Mouse (Mus musculus): Measurements from ENCODE around the gene Pecr. TPM values are rescaled to one million over a fixed set of nuclear protein-coding genes. Genes with fewer than 3 reads are reported as not detected.
"Not testable (repeated sequence)": the region's sequence is repeated elsewhere in the genome, so short reads cannot be mapped to it uniquely, and the experiment has no call there.

Pecr gene
- polyA plus RNA-seq, 1 experiment from 2014 or later, result 13.2 TPM

DNA sequence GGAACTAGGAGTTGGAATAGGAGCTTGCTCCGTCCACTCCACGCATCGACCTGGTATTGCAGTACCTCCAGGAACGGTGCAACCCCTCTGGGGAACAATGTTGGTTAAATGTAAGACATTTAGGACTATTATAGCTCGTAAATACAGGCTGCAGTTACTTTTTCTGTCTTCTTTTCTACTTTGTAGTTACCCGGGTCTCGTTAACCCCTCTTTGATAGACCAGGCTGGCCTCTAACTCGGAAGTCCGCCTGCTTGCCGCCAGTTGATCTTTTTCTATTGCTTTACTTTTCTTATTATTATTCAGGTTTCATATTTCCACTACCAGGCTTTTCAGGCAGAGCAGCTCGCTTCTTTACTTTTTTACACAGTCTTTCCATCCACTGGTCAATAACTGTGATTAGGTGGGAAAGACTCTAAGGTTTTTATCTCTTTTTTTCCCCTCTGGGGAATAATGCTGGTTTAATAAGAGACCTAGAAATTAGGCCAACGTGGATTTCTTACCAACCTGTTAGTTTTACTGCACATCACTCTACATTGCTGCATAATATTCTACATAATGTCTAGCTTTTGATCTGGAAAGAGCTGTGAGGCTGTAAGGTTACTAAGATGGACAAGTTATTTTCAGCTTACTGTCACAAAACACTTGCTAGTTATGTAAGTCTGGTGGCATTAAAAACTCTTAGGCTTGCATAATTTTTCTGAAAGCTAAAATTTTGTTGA is 39.6 kb downstream of the Pecr start:
- Histone ChIP-seq H3K4me1 (no peaks in the 10 kb centered on the region), H3K9me3 (replicated peaks) (no peaks in the 10 kb centered on the region), H3K4me2 (replicated peaks) (peak overlapping the region; percentile 61), H3K36me3 (no peaks in the 10 kb centered on the region), H3K4me3 (peak overlapping the region; percentile 46), H3K27ac (peak overlapping the region; percentile 97), H3K9ac (no peak overlapping the region), H3K27me3 (no peaks in the 10 kb centered on the region)
- WGBS, result under 1% methylated on average over 12 of the region's 12 CpGs
- ATAC-seq (ENCODE audit: low FRiP score), result peak; percentile 86

GRCm38 (mm10) chr1:72243656-72244316 is 40.3 kb downstream of the Pecr start:
- H3K9me3 ChIP-seq (replicated peaks), result no peaks in the 10 kb centered on the region
- H3K36me3 ChIP-seq, result no peaks in the 10 kb centered on the region
- H3K4me2 ChIP-seq (replicated peaks), result peak overlapping the region; percentile 61
- H3K9ac ChIP-seq, result peak overlapping the region; percentile 87
- ATAC-seq (ENCODE audit: low FRiP score), result peak; percentile 95
- H3K27ac ChIP-seq, result peak overlapping the region; percentile 97
- H3K4me1 ChIP-seq, result no peaks in the 10 kb centered on the region
- H3K4me3 ChIP-seq, result peak overlapping the region; percentile 46
- WGBS, result under 1% methylated on average over 47 of the region's 47 CpGs
- no peaks in the 10 kb centered on the region for H3K27me3 ChIP-seq

DNA sequence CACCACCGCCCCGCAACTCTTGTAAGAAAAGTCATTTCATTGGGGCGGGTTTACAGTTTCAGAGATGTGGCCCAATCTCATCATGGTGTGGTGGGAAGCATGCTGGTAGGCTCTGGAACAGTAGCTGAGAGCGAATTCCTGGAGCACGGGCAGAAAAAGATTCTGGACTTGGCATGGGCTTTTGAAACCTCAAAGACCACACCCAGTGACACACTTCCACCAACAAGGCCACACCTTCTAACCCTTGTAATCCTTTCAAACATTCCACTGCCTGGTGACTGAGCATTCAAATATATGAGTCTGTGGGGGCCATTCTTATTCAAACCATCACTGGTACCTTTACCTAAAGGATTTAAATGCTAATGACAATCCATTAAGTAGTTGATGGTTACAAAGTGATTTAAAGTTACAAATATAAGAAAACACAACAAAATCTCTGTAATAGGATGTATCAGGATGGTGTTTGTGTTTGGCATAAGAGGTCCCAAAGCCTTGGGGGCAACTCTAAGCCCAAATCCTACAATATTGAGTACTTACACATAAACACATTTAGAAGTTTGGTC is 41.5 kb downstream of the Pecr start:
- Histone ChIP-seq H3K4me1 (0 out of 2 replicates have a peak, but pooled peaks cover 5% of the 10 kb centered on the region), H3K36me3 (no peaks in the 10 kb centered on the region), H3K9me3 (replicated peaks) (no peaks in the 10 kb centered on the region), H3K4me2 (replicated peaks) (no peak overlapping the region), H3K27ac (no peak overlapping the region), H3K4me3 (no peak overlapping the region), H3K27me3 (0 out of 2 replicates have a peak, but pooled peaks cover 4% of the 10 kb centered on the region), H3K9ac (no peak overlapping the region)
- 82% methylated on average over 5 of the region's 5 CpGs for WGBS
- no peak for ATAC-seq (ENCODE audit: low FRiP score)

DNA sequence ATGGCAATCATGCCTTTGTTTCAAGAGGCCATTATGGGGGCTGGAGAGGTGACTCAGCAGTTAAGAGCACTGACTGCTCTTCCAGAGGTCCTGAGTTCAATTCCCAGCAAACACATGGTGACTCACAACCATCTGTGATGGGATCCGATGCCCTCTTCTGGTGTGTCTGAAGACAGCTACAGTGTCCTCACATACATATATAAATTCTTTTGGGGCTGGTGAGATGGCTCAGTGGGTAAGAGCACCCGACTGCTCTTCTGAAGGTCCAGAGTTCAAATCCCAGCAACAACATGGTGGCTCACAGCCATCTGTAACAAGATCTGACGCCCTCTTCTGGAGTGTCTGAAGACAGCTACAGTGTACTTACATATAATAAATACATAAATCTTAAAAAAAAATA is 45.0 kb downstream of the Pecr start:
- not testable (repeated sequence) for ATAC-seq (ENCODE audit: low FRiP score); H3K4me1 ChIP-seq; H3K36me3 ChIP-seq; H3K9ac ChIP-seq; H3K4me3 ChIP-seq; H3K9me3 ChIP-seq (replicated peaks); H3K27ac ChIP-seq; H3K4me2 ChIP-seq (replicated peaks)
- WGBS, result 89% methylated on average over 3 of the region's 3 CpGs
- peaks cover 12% of the 10 kb centered on the region for H3K27me3 ChIP-seq

- Histone ChIP-seq H3K27ac (no peak overlapping the region), H3K4me3 (no peak overlapping the region), H3K4me1 (0 out of 2 replicates have a peak, but pooled peaks cover 7% of the 10 kb centered on the region), H3K9me3 (replicated peaks) (no peaks in the 10 kb centered on the region), H3K4me2 (replicated peaks) (no peak overlapping the region), H3K9ac (no peak overlapping the region), H3K36me3 (no peaks in the 10 kb centered on the region), H3K27me3 (peaks cover 20% of the 10 kb centered on the region)
- 68% methylated on average over 10 of the region's 10 CpGs for WGBS
- ATAC-seq (ENCODE audit: low FRiP score), result no peak
These were observed 46.0 kb downstream of the Pecr start for GRCm38 (mm10) chr1:72238016-72238580.

- Histone ChIP-seq H3K27ac (no peak overlapping the region), H3K4me3 (peak overlapping the region; percentile 11; the same call in 1 of the 2 replicates), H3K9ac (no peak overlapping the region), H3K27me3 (peaks cover 20% of the 10 kb centered on the region), H3K36me3 (no peaks in the 10 kb centered on the region), H3K9me3 (replicated peaks) (no peaks in the 10 kb centered on the region), H3K4me2 (replicated peaks) (peak overlapping the region; percentile 43), H3K4me1 (0 out of 2 replicates have a peak, but pooled peaks cover 7% of the 10 kb centered on the region)
- 7% methylated on average over 13 of the region's 13 CpGs for WGBS
- ATAC-seq (ENCODE audit: low FRiP score), result no peak
These were observed 46.9 kb downstream of the Pecr start for GRCm38 (mm10) chr1:72237007-72237775.

DNA sequence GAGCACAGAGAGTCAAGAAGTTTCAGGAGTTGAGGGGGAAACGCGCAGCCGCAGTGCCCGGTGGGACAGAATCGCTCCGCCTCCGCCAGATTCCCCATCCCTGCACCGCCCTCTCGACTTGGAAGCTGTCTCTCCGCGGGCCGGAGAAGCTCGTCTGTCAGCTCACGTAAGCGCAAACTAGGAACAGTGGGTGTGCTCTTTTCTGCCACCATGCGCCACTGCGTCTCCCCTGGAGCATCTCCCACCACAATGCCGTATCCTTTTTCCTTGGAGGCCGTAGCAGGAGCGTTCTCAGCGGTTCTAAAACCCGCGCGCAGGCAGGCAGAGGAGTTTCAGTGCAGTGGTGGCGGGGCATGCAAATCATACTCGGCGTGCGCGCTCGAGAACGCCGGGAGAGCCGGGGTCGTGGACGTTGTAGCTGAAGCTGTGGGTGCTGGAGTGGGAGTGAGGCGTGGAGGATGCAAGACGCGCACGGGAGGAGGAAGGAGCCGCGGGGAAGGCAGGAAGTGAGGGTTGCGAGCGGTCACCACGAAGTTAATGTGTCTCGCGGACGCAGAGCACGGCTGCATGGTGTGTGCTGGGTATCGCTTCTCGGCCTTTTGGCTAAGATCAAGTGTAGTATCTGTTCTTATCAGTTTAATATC is 47.6 kb downstream of the Pecr start:
- peak overlapping the region; percentile 76 for H3K27ac ChIP-seq
- H3K9me3 ChIP-seq (replicated peaks); H3K36me3 ChIP-seq; H3K4me1 ChIP-seq: not testable (repeated sequence)
- peaks cover 20% of the 10 kb centered on the region for H3K27me3 ChIP-seq
- peak overlapping the region; percentile 63 for H3K9ac ChIP-seq
- WGBS, result under 1% methylated on average over 37 of the region's 50 CpGs
- H3K4me3 ChIP-seq, result peak overlapping the region; percentile 53
- peak; percentile 84 for ATAC-seq (ENCODE audit: low FRiP score)
- H3K4me2 ChIP-seq (replicated peaks), result peak overlapping the region; percentile 67

- WGBS, result 78% methylated on average over 10 of the region's 10 CpGs
- not testable (repeated sequence) for ATAC-seq (ENCODE audit: low FRiP score)
These were observed 51.5 kb downstream of the Pecr start for GRCm38 (mm10) chr1:72232592-72232991.

DNA sequence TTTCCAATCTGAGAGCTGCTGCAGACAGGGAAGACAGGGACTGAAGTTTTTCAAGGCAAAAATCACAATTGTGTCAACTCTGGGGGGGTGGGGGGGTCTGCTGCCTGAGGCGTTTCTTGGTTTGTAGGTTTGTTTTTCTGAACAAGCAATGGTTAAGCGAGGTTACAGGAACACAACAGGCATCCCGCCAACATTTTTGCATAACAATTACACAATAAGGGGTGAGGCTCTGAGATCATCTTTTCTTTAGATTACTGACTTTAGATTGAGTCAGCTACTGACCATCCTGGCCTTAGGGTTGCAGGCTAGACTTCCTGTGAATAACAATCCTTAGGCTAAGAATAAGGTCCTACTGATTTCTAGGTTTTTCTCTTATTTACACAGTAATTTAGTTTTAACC is 55.1 kb downstream of the Pecr start:
- 18% methylated on average over 3 of the region's 3 CpGs for WGBS
- Histone ChIP-seq H3K36me3 (no peaks in the 10 kb centered on the region), H3K9me3 (replicated peaks) (no peaks in the 10 kb centered on the region), H3K9ac (no peak overlapping the region), H3K4me1 (peaks cover 5% of the 10 kb centered on the region; the same call in 1 of the 2 replicates), H3K27ac (no peak overlapping the region), H3K4me2 (replicated peaks) (no peak overlapping the region), H3K4me3 (no peak overlapping the region), H3K27me3 (peaks cover 17% of the 10 kb centered on the region)
- no peak for ATAC-seq (ENCODE audit: low FRiP score)

More at GRCm38 (mm10) chr1:72232592-72232991, 51.5 kb downstream of the Pecr start:
- peaks cover 15% of the 10 kb centered on the region for H3K27me3 ChIP-seq
- not testable (repeated sequence) for H3K9me3 ChIP-seq (replicated peaks); H3K4me1 ChIP-seq; H3K9ac ChIP-seq; H3K36me3 ChIP-seq; H3K4me3 ChIP-seq; H3K27ac ChIP-seq; H3K4me2 ChIP-seq (replicated peaks)

DNA sequence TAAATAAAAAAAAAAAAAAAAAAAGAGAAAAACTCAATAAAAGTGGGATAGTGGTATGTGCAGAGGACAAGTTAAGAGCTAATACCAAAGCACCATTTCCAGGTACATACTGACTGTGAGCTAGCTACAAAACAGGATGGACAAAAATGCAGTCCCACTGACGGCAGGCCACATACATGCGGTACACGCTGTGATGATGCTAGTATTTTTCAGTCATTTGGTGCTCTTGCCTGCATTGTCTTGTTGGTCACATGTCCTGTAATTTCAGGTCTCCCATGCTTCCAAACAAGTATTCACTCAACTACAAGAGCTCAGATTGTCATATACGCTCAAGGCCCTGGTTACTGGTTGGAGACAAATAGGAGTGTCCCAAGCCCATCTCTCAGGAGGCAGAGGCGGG is 56.6 kb downstream of the Pecr start:
- ATAC-seq (ENCODE audit: low FRiP score), result no peak
- Histone ChIP-seq H3K27ac (no peak overlapping the region), H3K4me2 (replicated peaks) (no peak overlapping the region), H3K9ac (no peak overlapping the region), H3K9me3 (replicated peaks) (no peaks in the 10 kb centered on the region), H3K27me3 (peaks cover 16% of the 10 kb centered on the region), H3K4me3 (no peak overlapping the region), H3K36me3 (no peaks in the 10 kb centered on the region), H3K4me1 (peaks cover 5% of the 10 kb centered on the region; the same call in 1 of the 2 replicates)
- 86% methylated on average over 5 of the region's 5 CpGs for WGBS

GRCm38 (mm10) chr1:72226887-72227481 is 57.1 kb downstream of the Pecr start:
- peaks cover 16% of the 10 kb centered on the region for H3K27me3 ChIP-seq
- H3K9me3 ChIP-seq (replicated peaks), result no peaks in the 10 kb centered on the region
- peaks cover 5% of the 10 kb centered on the region; the same call in 1 of the 2 replicates for H3K4me1 ChIP-seq
- H3K27ac ChIP-seq, result no peak overlapping the region
- H3K4me2 ChIP-seq (replicated peaks), result 0 out of 2 replicates have a peak overlapping the region, but pooled peaks have one; percentile 34
- peak overlapping the region; percentile 35; the same call in 1 of the 2 replicates for H3K9ac ChIP-seq
- WGBS, result 55% methylated on average over 4 of the region's 4 CpGs
- no peaks in the 10 kb centered on the region for H3K36me3 ChIP-seq
- H3K4me3 ChIP-seq, result no peak overlapping the region
- no peak for ATAC-seq (ENCODE audit: low FRiP score)

Measured in hindbrain, embryonic 12.5 days (tissue).